Mouse (Mus musculus): ENCODE data around the gene Gm6460. TPM values are rescaled to one million over a fixed set of nuclear protein-coding genes. Genes with fewer than 3 reads are reported as not detected.

Gm6460 gene
- polyA plus RNA-seq (2015; fragmentation: Nextera tagmentation; extraction: Ambion mirVana), result not detected in 2 replicates

GRCm38 (mm10) chr5:11594613-11595012, at the start of gene Gm6460:
Gene Gm6460 (plus strand): TSS chr5:11594913.

Other genes with a start within 250 kb of the Gm6460 start
- gene Gm8897, start 178.5 kb upstream of the Gm6460 start, polyA plus RNA-seq (2015; fragmentation: Nextera tagmentation; extraction: Ambion mirVana), result not detected in 2 replicates
- gene Gm8906, start 92.2 kb upstream of the Gm6460 start, polyA plus RNA-seq (2015; fragmentation: Nextera tagmentation; extraction: Ambion mirVana), result not detected in 2 replicates
- gene Gm8922, start 87.0 kb downstream of the Gm6460 start, polyA plus RNA-seq (2015; fragmentation: Nextera tagmentation; extraction: Ambion mirVana), result not detected in 2 replicates
- not detected in 2 replicates for gene Gm8926, start 175.6 kb downstream of the Gm6460 start, polyA plus RNA-seq (2015; fragmentation: Nextera tagmentation; extraction: Ambion mirVana)